Mouse (Mus musculus): Measurements from ENCODE around the gene Ptprm. TPM values are rescaled to one million over a fixed set of nuclear protein-coding genes. Genes with fewer than 3 reads are reported as not detected.

The Ptprm gene
- polyA plus RNA-seq, 1 experiment from 2014 or later: 1.4 TPM

GRCm38 (mm10) chr17:66781910-66782309 is 572.3 kb downstream of the Ptprm start:
- TF ChIP-seq CTCF (IDR thresholded peaks at IDR 0.05; ENCODE audit: low read depth) (no peak), EP300 (IDR thresholded peaks at IDR 0.05; ENCODE audit: low read depth) (no peak)
- DNase-seq: no peak
- no peaks in the 10 kb centered on the region for H3K9me3 ChIP-seq (ENCODE audit: low read length)
- no peak for ATAC-seq
- H3K4me1 ChIP-seq (ENCODE audit: insufficient read depth): no peaks in the 10 kb centered on the region
- H3K36me3 ChIP-seq (replicated peaks; ENCODE audit: insufficient read depth, low read length): no peaks in the 10 kb centered on the region
- H3K9ac ChIP-seq (replicated peaks): no peak overlapping the region
- H3K4me3 ChIP-seq (ENCODE audit: low read depth, low read length): no peak overlapping the region
- 76% methylated on average over 3 of the region's 3 CpGs for WGBS (ENCODE audit: insufficient replicate concordance)
- H3K4me2 ChIP-seq (ENCODE audit: low read depth, low read length): no peak overlapping the region
- H3K27ac ChIP-seq (ENCODE audit: low read depth): no peak overlapping the region
- H3K27me3 ChIP-seq (ENCODE audit: insufficient read depth, low read length): no peaks in the 10 kb centered on the region

GRCm38 (mm10) chr17:66779026-66779425 is 575.2 kb downstream of the Ptprm start:
- WGBS (ENCODE audit: insufficient replicate concordance): 64% methylated on average over 1 of the region's 1 CpGs
- Histone ChIP-seq H3K9ac (replicated peaks) (no peak overlapping the region), H3K27ac (ENCODE audit: low read depth) (no peak overlapping the region), H3K4me1 (ENCODE audit: insufficient read depth) (no peaks in the 10 kb centered on the region), H3K4me2 (ENCODE audit: low read depth, low read length) (no peak overlapping the region), H3K4me3 (ENCODE audit: low read depth, low read length) (no peak overlapping the region), H3K9me3 (ENCODE audit: low read length) (no peaks in the 10 kb centered on the region), H3K36me3 (replicated peaks; ENCODE audit: insufficient read depth, low read length) (no peaks in the 10 kb centered on the region), H3K27me3 (ENCODE audit: insufficient read depth, low read length) (no peaks in the 10 kb centered on the region)
- DNase-seq (no peak), ATAC-seq (no peak)
- TF ChIP-seq CTCF (IDR thresholded peaks at IDR 0.05; ENCODE audit: low read depth): no peak
- no peak for TF ChIP-seq EP300 (IDR thresholded peaks at IDR 0.05; ENCODE audit: low read depth)

GRCm38 (mm10) chr17:66769365-66770363 is 584.6 kb downstream of the Ptprm start:
- Histone ChIP-seq H3K27me3 (ENCODE audit: insufficient read depth, low read length) (no peaks in the 10 kb centered on the region), H3K4me2 (ENCODE audit: low read depth, low read length) (no peak overlapping the region), H3K4me3 (ENCODE audit: low read depth, low read length) (no peak overlapping the region), H3K27ac (ENCODE audit: low read depth) (no peak overlapping the region), H3K9me3 (ENCODE audit: low read length) (no peaks in the 10 kb centered on the region), H3K36me3 (replicated peaks; ENCODE audit: insufficient read depth, low read length) (no peaks in the 10 kb centered on the region), H3K4me1 (ENCODE audit: insufficient read depth) (no peaks in the 10 kb centered on the region), H3K9ac (replicated peaks) (no peak overlapping the region)
- ATAC-seq: no peak
- TF ChIP-seq CTCF (IDR thresholded peaks at IDR 0.05; ENCODE audit: low read depth) (no peak), EP300 (IDR thresholded peaks at IDR 0.05; ENCODE audit: low read depth) (no peak)
- no peak for DNase-seq
- WGBS (ENCODE audit: insufficient replicate concordance): 82% methylated on average over 14 of the region's 14 CpGs

- Histone ChIP-seq H3K4me2 (ENCODE audit: low read depth, low read length) (no peak overlapping the region), H3K9ac (replicated peaks) (no peak overlapping the region), H3K27ac (ENCODE audit: low read depth) (no peak overlapping the region), H3K4me3 (ENCODE audit: low read depth, low read length) (no peak overlapping the region), H3K4me1 (ENCODE audit: insufficient read depth) (no peaks in the 10 kb centered on the region), H3K27me3 (ENCODE audit: insufficient read depth, low read length) (no peaks in the 10 kb centered on the region), H3K36me3 (replicated peaks; ENCODE audit: insufficient read depth, low read length) (no peaks in the 10 kb centered on the region), H3K9me3 (ENCODE audit: low read length) (no peaks in the 10 kb centered on the region)
- ATAC-seq (no peak), DNase-seq (no peak)
- WGBS (ENCODE audit: insufficient replicate concordance): 68% methylated on average over 11 of the region's 11 CpGs
- TF ChIP-seq EP300 (IDR thresholded peaks at IDR 0.05; ENCODE audit: low read depth) (no peak), CTCF (IDR thresholded peaks at IDR 0.05; ENCODE audit: low read depth) (no peak)
These were observed 585.5 kb downstream of the Ptprm start for GRCm38 (mm10) chr17:66768689-66769275.

GRCm38 (mm10) chr17:66766166-66766565 is 588.1 kb downstream of the Ptprm start:
- DNase-seq: no peak
- Histone ChIP-seq H3K27me3 (ENCODE audit: insufficient read depth, low read length) (no peaks in the 10 kb centered on the region), H3K9ac (replicated peaks) (no peak overlapping the region), H3K4me1 (ENCODE audit: insufficient read depth) (no peaks in the 10 kb centered on the region), H3K36me3 (replicated peaks; ENCODE audit: insufficient read depth, low read length) (no peaks in the 10 kb centered on the region), H3K9me3 (ENCODE audit: low read length) (no peaks in the 10 kb centered on the region), H3K4me3 (ENCODE audit: low read depth, low read length) (no peak overlapping the region), H3K27ac (ENCODE audit: low read depth) (no peak overlapping the region), H3K4me2 (ENCODE audit: low read depth, low read length) (no peak overlapping the region)
- WGBS (ENCODE audit: insufficient replicate concordance): 74% methylated on average over 6 of the region's 6 CpGs
- no peak for TF ChIP-seq EP300 (IDR thresholded peaks at IDR 0.05; ENCODE audit: low read depth)
- no peak for TF ChIP-seq CTCF (IDR thresholded peaks at IDR 0.05; ENCODE audit: low read depth)
- ATAC-seq: no peak

- no peak overlapping the region for H3K9ac ChIP-seq (replicated peaks)
- H3K27ac ChIP-seq (ENCODE audit: low read depth): no peak overlapping the region
- H3K27me3 ChIP-seq (ENCODE audit: insufficient read depth, low read length): no peaks in the 10 kb centered on the region
- no peaks in the 10 kb centered on the region for H3K36me3 ChIP-seq (replicated peaks; ENCODE audit: insufficient read depth, low read length)
- TF ChIP-seq CTCF (IDR thresholded peaks at IDR 0.05; ENCODE audit: low read depth) (no peak), EP300 (IDR thresholded peaks at IDR 0.05; ENCODE audit: low read depth) (no peak)
- no peaks in the 10 kb centered on the region for H3K4me1 ChIP-seq (ENCODE audit: insufficient read depth)
- no peaks in the 10 kb centered on the region for H3K9me3 ChIP-seq (ENCODE audit: low read length)
- DNase-seq (no peak), ATAC-seq (no peak)
- 56% methylated on average over 2 of the region's 2 CpGs for WGBS (ENCODE audit: insufficient replicate concordance)
- no peak overlapping the region for H3K4me2 ChIP-seq (ENCODE audit: low read depth, low read length)
- H3K4me3 ChIP-seq (ENCODE audit: low read depth, low read length): no peak overlapping the region
These were observed 589.8 kb downstream of the Ptprm start for GRCm38 (mm10) chr17:66764435-66764834.
